Mouse (Mus musculus) ES-Bruce4 (cell line): ENCODE results near the gene 5730522E02Rik.

Experiments
- CTCF ChIP-seq: IDR thresholded peaks from one replicate; pipeline ENCODE4 v1.8.1; 2011; ENCODE audit warnings: low read depth, low read length
- POLR2A ChIP-seq: IDR thresholded peaks from one replicate; pipeline ENCODE4 v1.8.1; 2011; ENCODE audit warnings: low read length; ENCODE audit not compliant: insufficient read depth

DNA sequence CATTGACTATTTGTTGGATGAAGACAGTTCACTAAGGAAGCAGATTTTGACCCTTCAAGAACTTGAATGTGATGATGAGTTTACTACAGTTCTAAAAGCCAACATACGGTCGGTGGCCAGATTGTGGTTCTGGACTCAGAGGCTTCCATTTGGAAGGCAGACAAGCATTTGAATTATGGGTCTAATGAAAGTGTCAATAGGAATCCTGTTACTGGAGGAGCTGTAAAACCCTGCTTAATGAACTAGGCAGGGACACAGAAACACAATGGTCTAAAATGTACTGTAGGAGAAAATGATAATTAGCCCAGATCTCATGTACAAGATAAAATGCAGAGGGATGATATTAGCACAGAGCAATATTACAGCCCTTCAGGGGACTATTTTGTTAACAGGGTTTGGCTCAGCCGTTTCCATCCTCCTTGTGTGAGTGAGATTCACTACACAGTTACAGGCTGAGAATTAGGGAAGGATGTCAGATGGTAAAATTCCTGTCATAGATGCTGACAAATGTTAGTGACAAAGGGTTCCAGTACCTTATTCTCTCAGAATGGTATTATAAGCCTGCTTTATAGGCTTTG lies 439.5 kb downstream of the 5730522E02Rik start:
- TF ChIP-seq CTCF (no peak), POLR2A (no peak)
